Mouse (Mus musculus): Measurements from ENCODE around the gene Ccno.

Ccno gene

DNA sequence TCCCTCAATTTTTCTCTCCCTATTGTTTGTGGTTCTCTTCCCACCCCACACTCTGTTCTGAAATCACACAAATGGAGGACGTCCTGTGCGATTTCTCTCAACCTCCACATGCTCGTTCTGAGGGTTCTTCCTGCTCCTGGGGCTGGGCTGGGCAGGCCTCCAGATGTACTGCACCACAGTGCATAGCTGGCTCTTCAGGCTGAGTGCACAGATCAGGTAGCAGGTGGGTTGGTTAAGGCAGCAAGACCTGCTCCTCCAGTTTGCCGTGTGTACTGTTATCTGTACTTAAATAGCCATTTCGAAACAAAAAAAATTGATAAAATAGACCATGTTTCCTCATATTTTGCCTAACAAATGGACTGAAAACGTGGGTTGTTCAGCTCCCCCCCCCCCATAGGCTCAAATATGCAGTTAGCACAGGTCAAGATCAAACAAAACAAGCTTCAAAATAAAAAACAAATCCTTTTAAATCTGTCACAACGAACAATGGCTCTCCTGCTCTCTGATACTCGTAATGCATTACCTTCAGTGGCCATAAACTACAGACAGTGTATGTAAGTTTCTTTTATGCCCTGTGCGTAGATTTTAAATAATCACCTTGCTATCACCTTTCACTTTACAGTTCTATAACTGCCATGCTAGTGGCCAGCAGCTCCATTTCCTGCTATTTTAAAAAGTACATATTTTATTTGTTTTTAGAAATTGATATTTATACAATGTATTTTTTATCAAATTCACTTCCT lies 13.1 kb downstream of the Ccno start:
- DNase-seq (ENCODE audit: inconsistent ontology term): no peak

DNA sequence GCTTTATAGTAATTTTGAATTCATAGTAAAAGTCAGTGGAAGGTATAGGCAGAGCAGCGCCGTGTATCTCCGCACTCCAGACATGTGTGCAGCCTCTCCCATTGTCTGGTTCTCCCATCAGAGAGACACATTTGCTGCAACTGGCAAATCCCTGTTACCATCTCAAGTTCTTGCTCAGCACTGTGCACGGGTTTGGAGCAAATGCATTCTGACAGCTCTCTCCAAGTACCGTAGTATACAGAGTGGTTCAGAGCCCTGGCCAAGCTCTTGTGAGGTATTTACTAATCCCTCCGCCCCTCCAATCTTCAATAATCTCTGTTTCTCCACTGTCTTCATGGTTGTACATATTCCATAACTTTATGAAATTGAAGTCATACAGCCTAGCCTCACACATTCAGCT lies 25.1 kb downstream of the Ccno start:
- peak; percentile 48 for DNase-seq (ENCODE audit: inconsistent ontology term)

DNA sequence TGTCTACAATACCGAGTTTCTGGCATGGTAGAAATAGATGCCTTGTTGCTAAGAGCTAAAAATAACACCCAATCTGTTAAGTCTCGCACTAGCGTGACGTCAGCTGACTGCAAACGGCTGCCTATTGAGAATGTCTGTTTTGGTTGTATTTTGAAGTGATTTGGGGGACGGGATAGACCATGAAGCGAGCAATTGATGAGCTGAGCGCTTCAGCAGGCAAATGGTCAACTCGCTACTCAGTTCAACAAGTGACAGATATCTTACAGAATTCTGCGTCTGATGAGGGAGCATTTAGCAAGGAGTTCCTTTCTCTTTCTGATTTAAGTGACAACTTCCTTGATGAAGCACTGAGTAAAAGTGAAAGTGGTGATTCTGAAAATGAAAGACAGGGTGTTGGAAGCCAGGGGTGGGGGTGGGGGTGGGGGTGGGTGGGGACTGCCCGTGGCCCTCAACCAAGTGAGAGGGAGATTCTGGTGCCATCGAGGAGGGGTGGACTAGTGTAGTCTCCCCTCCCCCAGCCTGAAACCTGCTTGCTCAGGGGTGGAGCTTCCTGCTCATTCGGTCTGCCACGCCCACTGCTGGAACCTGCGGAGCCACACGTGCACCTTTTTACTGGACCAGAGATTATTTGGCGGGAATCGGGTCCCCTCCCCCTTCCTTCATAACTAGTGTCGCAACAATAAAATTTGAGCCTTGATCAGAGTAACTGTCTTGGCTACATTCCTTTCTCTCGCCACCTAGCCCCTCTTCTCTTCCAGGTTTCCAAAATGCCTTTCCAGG lies 25.8 kb downstream of the Ccno start:
- peak; percentile 43 for DNase-seq (ENCODE audit: inconsistent ontology term)

DNA sequence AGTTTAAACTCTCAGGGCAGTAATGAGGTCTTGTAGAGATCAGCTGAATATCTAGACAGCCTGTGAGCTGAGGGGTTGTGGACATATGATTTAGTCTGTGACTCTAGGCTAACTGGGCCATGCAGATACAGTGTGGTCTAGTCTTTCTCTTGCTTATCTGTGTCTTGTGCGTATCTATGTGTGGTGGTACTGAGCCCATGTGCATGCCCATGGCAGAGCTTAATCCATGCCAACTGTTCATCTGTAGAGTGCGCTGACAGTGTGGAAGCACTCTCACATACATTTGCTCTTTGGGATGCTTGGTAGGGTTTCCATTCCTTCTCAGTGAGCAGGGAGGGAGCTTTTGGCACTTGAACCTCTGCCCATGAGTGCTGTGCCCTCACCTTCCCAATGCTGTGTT lies 33.9 kb downstream of the Ccno start:
- no peak for DNase-seq (ENCODE audit: inconsistent ontology term)

DNA sequence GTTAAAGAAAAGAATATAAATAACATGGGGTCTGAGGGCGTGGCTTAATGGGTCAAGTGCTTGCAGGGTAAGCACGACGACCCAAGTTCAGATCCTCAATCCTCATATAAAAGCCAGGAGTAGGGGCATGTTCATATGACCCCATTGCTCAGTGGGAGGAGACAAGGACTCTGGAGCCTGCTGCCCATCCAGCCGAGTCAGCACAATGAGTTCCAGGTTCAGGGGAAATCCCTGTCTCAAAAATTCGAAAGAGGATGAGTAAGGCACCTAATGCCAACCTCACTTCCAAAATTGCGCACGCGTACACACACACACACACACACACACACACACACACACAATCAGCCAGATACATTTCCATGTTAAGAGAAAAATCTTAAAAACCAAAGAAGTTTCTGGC lies 34.9 kb downstream of the Ccno start:
- no peak for DNase-seq (ENCODE audit: inconsistent ontology term)

DNA sequence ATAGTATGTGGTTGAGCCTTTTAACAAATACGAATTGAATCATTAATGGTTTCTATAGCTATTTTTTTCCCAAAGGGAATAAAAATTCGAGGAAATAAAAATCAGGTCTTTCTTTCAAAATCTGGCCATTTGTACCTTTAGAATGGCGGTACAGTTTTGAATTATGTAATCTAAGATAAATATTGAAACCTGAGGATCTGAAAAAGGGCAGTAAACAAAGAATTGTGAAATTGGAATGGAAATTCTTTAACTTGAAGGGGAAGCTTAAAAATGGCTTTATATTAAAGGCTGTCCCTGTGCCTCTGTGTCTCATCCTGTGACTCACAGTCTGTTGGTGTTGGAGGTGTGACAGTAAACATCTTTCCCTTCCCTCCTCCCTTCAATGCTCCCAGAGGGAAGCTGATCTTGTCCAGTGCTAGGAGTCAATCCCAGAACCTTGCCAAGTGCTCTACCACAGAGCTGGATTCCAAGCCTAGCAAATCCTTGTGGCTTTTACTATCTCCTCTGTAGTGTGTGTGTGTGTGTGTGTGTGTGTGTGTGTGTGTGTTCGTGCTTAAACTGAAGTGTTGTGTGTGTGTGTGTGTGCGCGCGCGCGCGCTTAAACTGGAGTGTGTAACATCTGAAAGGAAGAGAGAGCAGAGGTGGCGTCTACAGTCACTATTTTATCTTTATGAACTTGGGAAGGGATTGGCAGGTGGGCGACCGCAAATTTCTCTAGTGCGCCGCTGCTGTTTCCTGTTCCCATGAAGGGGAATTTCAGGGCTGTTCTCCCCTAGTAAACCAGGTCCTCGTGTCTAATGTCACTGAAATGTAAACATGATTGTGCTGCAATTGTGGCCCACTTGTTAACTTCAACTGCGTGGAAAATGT lies 35.9 kb downstream of the Ccno start:
- peak; percentile 4 for DNase-seq (ENCODE audit: inconsistent ontology term)

DNA sequence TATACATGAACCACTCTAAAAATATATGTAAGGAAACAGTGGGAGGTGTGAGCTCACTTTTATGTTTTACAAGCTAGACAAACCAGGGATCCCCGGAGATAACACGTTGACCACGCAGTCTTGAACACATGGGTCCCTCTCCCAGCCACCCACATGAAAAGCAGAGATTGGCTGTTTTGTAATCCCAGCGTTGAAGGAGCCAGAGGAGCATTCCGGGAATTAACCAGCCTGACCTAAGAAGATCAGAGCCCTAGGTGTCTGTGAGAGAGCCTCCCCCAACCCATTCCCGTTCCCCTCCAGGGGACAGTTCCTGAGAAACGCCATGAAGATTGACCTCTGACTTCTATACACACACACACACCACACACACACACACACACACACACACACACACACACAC lies 43.7 kb downstream of the Ccno start:
- no peak for DNase-seq (ENCODE audit: inconsistent ontology term)

DNA sequence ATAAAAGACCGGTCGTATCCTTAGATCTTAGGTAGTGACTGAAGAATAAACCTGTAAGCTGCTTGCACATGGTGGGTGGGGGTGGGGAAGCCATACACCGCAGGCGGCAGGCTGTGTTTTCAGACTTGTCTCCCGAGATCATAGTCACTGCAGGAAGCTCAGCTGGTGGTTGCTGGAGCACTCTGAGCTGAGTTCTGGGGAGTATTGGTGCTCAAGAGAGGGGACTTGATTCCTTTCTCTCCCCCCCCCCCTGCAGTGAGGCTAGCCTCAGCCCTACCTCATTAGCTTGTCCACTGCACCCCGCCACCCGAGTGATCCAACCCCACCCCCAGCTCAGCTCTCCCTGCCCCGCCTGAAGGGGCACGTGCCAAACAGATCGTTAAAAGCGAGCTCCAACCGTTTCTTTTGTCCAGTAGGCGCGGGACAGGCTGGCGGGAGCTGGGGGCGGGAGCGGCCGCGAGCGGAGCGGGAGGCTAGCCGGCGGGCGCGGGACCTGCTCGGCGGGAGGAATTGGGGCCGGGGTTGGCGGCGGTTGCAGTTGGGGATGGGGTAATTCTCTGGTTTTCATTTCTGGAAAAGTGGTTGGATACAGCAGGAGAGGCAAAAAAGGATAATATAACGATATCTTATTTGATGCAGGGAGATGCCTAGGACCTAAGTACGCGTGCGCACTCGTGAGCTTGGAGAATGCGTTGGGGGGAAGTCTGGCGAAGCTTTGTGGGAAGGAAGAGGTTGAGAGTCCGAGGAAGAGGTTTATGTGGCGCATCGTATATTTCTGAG lies 44.4 kb downstream of the Ccno start:
- DNase-seq (ENCODE audit: inconsistent ontology term): peak; percentile 48

DNA sequence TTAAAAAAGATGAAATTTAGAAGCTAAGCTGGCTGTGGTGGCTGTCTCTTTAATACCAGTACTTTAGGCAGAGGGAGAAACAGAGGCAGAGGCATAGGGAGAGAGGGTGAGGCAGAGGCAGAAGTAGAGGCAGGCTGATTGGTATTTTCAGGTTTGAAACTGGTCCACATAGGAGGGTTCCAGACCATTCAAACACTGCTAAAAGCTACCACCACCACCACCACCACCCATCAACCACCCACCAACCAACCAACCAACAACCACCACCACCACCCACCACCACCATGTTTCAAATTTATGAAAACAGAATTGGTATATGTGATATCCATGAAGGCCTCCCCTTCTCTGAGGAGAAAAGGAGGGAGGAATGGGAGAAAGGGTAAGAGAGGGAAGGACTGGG lies 45.2 kb downstream of the Ccno start:
- DNase-seq (ENCODE audit: inconsistent ontology term): no peak

DNA sequence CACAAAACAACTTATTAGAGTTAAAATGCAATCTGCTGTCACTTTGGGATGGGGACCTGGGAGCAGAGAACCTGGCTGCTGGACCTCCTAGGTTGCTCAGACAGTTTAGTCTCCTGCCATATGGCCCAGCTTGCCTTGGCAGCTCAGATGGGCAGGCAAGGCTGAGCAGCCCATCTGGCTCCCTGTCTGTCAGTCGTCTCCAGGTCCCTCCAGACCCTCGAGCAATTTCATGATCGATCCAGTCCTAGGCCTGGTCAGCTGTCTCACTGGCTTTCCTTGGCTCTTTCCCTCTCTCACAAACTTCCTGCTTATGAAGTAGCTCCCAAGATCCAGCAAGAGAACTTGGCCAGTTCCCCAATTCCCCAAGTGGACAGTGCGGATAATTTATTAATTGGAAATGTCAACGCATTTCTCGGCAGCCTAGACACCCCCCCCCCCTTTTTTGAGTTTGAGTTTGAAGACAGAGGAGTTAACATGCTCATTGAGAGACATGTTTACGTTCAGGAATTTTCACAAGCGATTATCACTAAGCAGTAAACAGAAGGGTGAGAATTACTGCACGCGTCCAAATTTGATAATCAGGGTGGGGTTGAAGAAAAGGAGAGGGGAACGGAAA lies 46.8 kb downstream of the Ccno start:
- DNase-seq (ENCODE audit: inconsistent ontology term): no peak

DNA sequence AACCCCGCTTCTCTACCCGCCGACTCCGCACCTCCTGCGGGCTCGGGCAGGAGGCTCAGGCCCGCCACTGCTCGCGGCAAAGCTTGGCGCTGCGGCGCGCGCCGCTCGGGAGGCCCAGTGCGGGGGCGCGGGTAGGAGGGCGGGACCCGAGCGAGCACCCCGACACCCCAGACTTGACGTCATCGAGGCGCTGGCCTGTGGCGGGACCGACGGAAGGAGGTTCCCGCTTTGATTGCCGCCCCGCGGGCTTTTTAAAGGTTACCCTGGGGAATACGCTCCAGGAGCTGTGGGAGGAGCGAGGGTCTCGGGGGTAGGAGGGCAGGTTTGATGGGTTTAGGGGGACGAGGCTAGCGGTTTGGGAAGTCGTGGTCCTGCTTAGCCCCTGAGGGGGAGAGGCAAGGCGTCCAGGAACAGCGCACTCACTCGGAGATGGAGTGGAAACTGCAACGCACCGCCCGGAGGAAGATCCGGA lies 47.4 kb downstream of the Ccno start, which contains the start of gene Cdc20b:
TSS of gene Cdc20b (plus strand) at position 162 of the 472 bp plus-strand sequence.
- peak; percentile 77 for DNase-seq (ENCODE audit: inconsistent ontology term)

DNA sequence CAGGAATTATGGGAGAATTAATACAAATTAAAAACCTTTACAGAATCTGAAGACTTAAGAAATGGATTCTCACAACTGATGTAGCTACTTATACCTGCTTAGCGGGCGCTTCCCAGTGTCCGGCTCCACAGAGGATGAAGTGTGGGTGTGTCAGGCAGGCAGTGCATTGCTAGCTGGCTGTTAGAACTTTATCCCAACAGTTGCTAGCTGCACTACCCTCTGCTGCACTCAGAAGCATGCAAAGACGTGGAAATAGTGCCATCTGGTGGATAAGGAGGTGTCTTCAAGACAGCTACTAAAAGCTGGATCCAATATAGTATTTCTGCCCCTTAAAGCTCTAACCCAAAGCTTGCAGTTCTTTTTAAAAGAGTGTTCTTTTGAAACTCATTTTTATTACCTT lies 48.2 kb downstream of the Ccno start:
- DNase-seq (ENCODE audit: inconsistent ontology term): peak; percentile 84
